Mouse (Mus musculus): Measurements from ENCODE around the gene Nipal4.

DNA sequence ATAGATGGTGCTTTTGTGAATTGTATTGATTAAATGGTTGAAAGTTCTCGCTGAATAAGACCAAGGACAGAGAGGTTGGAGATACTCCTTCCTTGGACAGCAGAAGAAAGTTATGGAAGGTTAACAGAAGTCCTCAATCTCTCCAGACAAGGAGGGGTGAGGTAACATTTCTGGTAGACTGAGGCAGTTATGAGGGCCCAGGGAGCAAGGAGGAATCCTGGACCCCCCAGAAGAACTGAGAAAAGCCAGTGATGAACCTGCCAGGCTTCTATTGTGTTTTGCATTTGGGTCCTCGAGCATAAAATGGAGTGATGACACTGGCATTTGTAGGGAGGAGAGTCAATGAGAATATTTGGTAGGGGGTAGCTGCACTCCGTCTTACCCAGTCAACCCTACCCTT, 18.6 kb upstream of the Nipal4 start:
- TF ChIP-seq CTCF (IDR thresholded peaks at IDR 0.05; ENCODE audit: borderline replicate concordance, insufficient read depth, low read depth, low read length): no peak
- no peak for TF ChIP-seq POLR2A (IDR thresholded peaks at IDR 0.05; ENCODE audit: borderline replicate concordance, insufficient read depth, low read length)

Measured in cerebellum, adult 2 months (tissue).